Comparison of ENCODE assay signal across 16 mouse cellular contexts in the genomic region with DNA sequence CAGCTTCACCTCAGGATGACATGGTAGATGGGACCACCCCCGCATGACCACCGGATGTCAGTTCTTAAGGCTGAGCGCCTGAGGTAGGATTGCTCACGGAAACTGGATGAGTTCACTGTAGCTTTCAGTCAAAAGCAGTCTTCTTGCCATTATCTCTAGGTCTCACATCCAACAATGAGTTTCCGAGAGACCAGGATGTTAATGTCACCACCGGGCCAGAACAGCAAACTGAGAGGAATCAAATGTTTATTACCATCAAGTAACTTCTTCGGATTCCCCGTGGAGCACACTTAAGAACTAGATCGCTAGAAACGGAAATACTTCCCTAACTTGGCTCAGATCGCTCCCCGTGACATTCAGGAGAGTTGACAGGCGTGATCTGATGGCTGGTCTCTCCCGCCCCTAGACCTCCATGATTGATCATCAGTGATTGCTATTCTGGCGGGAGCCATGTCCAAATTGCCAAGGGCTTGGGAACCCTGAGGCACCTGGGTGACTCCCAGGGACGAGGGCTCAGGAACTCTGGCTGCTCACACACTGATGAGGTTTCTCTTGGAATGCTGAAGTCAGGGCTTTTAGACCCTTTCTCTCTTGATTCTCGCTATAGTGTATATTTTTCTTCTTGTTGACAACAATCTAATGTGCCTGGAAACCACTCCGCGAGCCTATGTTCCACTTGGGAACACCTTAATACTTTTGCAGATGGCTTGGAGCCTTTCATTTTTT.
A peak's percentile ranks its signal among the peaks of the same experiment; 100 is the strongest.
DNase-seq lines count a peak whose midpoint lies in the region; ATAC-seq lines count a peak whose summit lies in the region.
"Had no signal": no experiment of that assay in that cellular context is flagged by ENCODE, and none has a peak within 500 bp of the region (broad histone marks: within the 10 kb centered on the region; RNA-seq: fewer than 3 reads in every experiment).

No protein-coding gene starts in this region.

- 81% methylated on average over 19 of the region's 19 CpGs for WGBS in hindbrain, embryonic 13.5 days
- WGBS in hindbrain, embryonic 10.5 days = 88% methylated on average over 19 of the region's 19 CpGs
- WGBS in embryonic facial prominence, embryonic 15.5 days = 76% methylated on average over 19 of the region's 19 CpGs
- WGBS in limb, embryonic 15.5 days = 73% methylated on average over 19 of the region's 19 CpGs

- peak; percentile 92 for DNase-seq in heart, adult 11 months
- no peak for DNase-seq in heart, postnatal 25 days (ENCODE audit: low spot score)
- DNase-seq in hindbrain, embryonic 10.5 days (ENCODE audit: low spot score) = no peak
- DNase-seq: adrenal gland, adult 2 months; adrenal gland, postnatal 25 days; cerebellum, adult 18-20 months; cerebellum, adult 9-11 months; cerebellum, postnatal 36 days; gastrocnemius, postnatal 10 days had no signal

- no peak overlapping the region for H3K4me3 ChIP-seq in hindbrain, embryonic 13.5 days
- H3K4me3 ChIP-seq in hindbrain, embryonic 10.5 days = no peak overlapping the region
- H3K4me3 ChIP-seq in embryonic facial prominence, embryonic 15.5 days (replicated peaks) = no peak overlapping the region
- no peak overlapping the region for H3K4me3 ChIP-seq in limb, embryonic 15.5 days
- H3K4me3 ChIP-seq: forebrain, embryonic 15.5 days; heart, embryonic 10.5 days; hindbrain, embryonic 15.5 days had no signal

- no peak for ATAC-seq in hindbrain, embryonic 13.5 days (ENCODE audit: low FRiP score)
- ATAC-seq in embryonic facial prominence, embryonic 15.5 days (ENCODE audit: insufficient number of reproducible peaks, low FRiP score, low TSS enrichment, low read depth) = peak; percentile 73
- ATAC-seq in limb, embryonic 15.5 days (ENCODE audit: insufficient number of reproducible peaks, low FRiP score, low TSS enrichment, low read depth) = 0 out of 2 replicates have a peak, but pooled peaks have one; percentile 35
- ATAC-seq: forebrain, embryonic 15.5 days; intestine, embryonic 16.5 days had no signal

- H3K27ac ChIP-seq in hindbrain, embryonic 13.5 days = 0 out of 2 replicates have a peak overlapping the region, but pooled peaks have one; percentile 62
- H3K27ac ChIP-seq in hindbrain, embryonic 10.5 days = no peak overlapping the region
- no peak overlapping the region for H3K27ac ChIP-seq in embryonic facial prominence, embryonic 15.5 days (replicated peaks)
- H3K27ac ChIP-seq in limb, embryonic 15.5 days = no peak overlapping the region; the same call in 1 of the 2 replicates
- H3K27ac ChIP-seq: forebrain, embryonic 15.5 days; heart, embryonic 10.5 days had no signal

- H3K9me3 ChIP-seq in hindbrain, embryonic 13.5 days = no peaks in the 10 kb centered on the region
- no peaks in the 10 kb centered on the region for H3K9me3 ChIP-seq in hindbrain, embryonic 10.5 days
- H3K9me3 ChIP-seq in embryonic facial prominence, embryonic 15.5 days (replicated peaks) = no peaks in the 10 kb centered on the region
- H3K9me3 ChIP-seq in limb, embryonic 15.5 days = no peaks in the 10 kb centered on the region
- H3K9me3 ChIP-seq: forebrain, embryonic 15.5 days; heart, embryonic 10.5 days; hindbrain, embryonic 15.5 days had no signal

- H3K4me2 ChIP-seq in hindbrain, embryonic 13.5 days = no peak overlapping the region
- H3K4me2 ChIP-seq in embryonic facial prominence, embryonic 15.5 days (replicated peaks) = no peak overlapping the region
- no peak overlapping the region for H3K4me2 ChIP-seq in limb, embryonic 15.5 days
- H3K4me2 ChIP-seq: forebrain, embryonic 15.5 days; hindbrain, embryonic 15.5 days had no signal

- H3K4me1 ChIP-seq in hindbrain, embryonic 13.5 days (replicated peaks) = 0 out of 2 replicates have a peak, but pooled peaks cover 5% of the 10 kb centered on the region
- no peaks in the 10 kb centered on the region for H3K4me1 ChIP-seq in hindbrain, embryonic 10.5 days (replicated peaks)
- peaks cover 3% of the 10 kb centered on the region; the same call in 1 of the 2 replicates for H3K4me1 ChIP-seq in embryonic facial prominence, embryonic 15.5 days
- peaks cover 20% of the 10 kb centered on the region for H3K4me1 ChIP-seq in limb, embryonic 15.5 days
- H3K4me1 ChIP-seq: forebrain, embryonic 15.5 days; heart, embryonic 10.5 days; hindbrain, embryonic 15.5 days had no signal

- H3K27me3 ChIP-seq in hindbrain, embryonic 13.5 days = no peaks in the 10 kb centered on the region
- H3K27me3 ChIP-seq in hindbrain, embryonic 10.5 days (ENCODE audit: insufficient read depth, poor library complexity, severe bottlenecking) = no peaks in the 10 kb centered on the region
- H3K27me3 ChIP-seq in embryonic facial prominence, embryonic 15.5 days = no peaks in the 10 kb centered on the region
- no peaks in the 10 kb centered on the region for H3K27me3 ChIP-seq in limb, embryonic 15.5 days
- H3K27me3 ChIP-seq: forebrain, embryonic 15.5 days; hindbrain, embryonic 15.5 days had no signal

- H3K9ac ChIP-seq in hindbrain, embryonic 13.5 days = no peak overlapping the region
- no peak overlapping the region for H3K9ac ChIP-seq in embryonic facial prominence, embryonic 15.5 days
- H3K9ac ChIP-seq in limb, embryonic 15.5 days = no peak overlapping the region
- H3K9ac ChIP-seq: forebrain, embryonic 15.5 days; hindbrain, embryonic 15.5 days had no signal

- H3K36me3 ChIP-seq in hindbrain, embryonic 13.5 days = no peaks in the 10 kb centered on the region
- H3K36me3 ChIP-seq in hindbrain, embryonic 10.5 days = no peaks in the 10 kb centered on the region
- no peaks in the 10 kb centered on the region for H3K36me3 ChIP-seq in embryonic facial prominence, embryonic 15.5 days
- no peaks in the 10 kb centered on the region for H3K36me3 ChIP-seq in limb, embryonic 15.5 days
- H3K36me3 ChIP-seq: forebrain, embryonic 15.5 days; heart, embryonic 10.5 days; hindbrain, embryonic 15.5 days had no signal

- intact Hi-C loops in heart, postnatal 25 days (cut with DNase I) = no loop called here
